Comparison of ENCODE assay signal across 8 mouse cellular contexts in genomic region chr7:83489790-83490189, GRCm38 (mm10).
DNase-seq lines count a peak whose midpoint lies in the region; ATAC-seq and TF ChIP-seq lines count a peak whose summit lies in the region.

No protein-coding gene starts in this region.

- H3K9me3 ChIP-seq in neural tube, embryonic 15.5 days (replicated peaks): no peaks in the 10 kb centered on the region
- no peaks in the 10 kb centered on the region for H3K9me3 ChIP-seq in forebrain, embryonic 10.5 days
- no peaks in the 10 kb centered on the region for H3K9me3 ChIP-seq in kidney, postnatal 0 days (replicated peaks; ENCODE audit: low read length)
- H3K9me3 ChIP-seq in midbrain, embryonic 13.5 days: no peaks in the 10 kb centered on the region

- WGBS in neural tube, embryonic 15.5 days: 87% methylated on average over 1 of the region's 1 CpGs
- 84% methylated on average over 1 of the region's 1 CpGs for WGBS in forebrain, embryonic 10.5 days
- 77% methylated on average over 1 of the region's 1 CpGs for WGBS in kidney, postnatal 0 days
- 74% methylated on average over 1 of the region's 1 CpGs for WGBS in midbrain, embryonic 13.5 days

- peak; percentile 15 for DNase-seq in adrenal gland, postnatal 10 days
- no peak for DNase-seq in adrenal gland, postnatal 4 days (ENCODE audit: low spot score in 2 of 2)
- peak; percentile 40 for DNase-seq in neural tube, embryonic 10.5 days (ENCODE audit: extremely low spot score, low spot score)
- peak; percentile 28 for DNase-seq in forebrain, embryonic 10.5 days (ENCODE audit: extremely low spot score, low spot score)
- DNase-seq in kidney, postnatal 0 days (ENCODE audit: low spot score): peak; percentile 75
- no peak for DNase-seq in ovary, adult 18-20 months (ENCODE audit: low spot score)

- no peak overlapping the region for H3K4me2 ChIP-seq in neural tube, embryonic 15.5 days
- H3K4me2 ChIP-seq in kidney, postnatal 0 days (ENCODE audit: low read length): no peak overlapping the region
- no peak overlapping the region for H3K4me2 ChIP-seq in midbrain, embryonic 13.5 days (replicated peaks)

- no peaks in the 10 kb centered on the region for H3K27me3 ChIP-seq in neural tube, embryonic 15.5 days (replicated peaks)
- no peaks in the 10 kb centered on the region for H3K27me3 ChIP-seq in forebrain, embryonic 10.5 days (ENCODE audit: poor library complexity, severe bottlenecking)
- H3K27me3 ChIP-seq in kidney, postnatal 0 days (ENCODE audit: insufficient read depth, low read length): no peaks in the 10 kb centered on the region
- H3K27me3 ChIP-seq in midbrain, embryonic 13.5 days: no peaks in the 10 kb centered on the region

- no peak for ATAC-seq in neural tube, embryonic 15.5 days (ENCODE audit: low FRiP score)
- no peak; the same call in 1 of the 2 replicates for ATAC-seq in kidney, postnatal 0 days (replicated peaks; ENCODE audit: low FRiP score, low read depth)
- peak; percentile 90 for ATAC-seq in midbrain, embryonic 13.5 days

- no peaks in the 10 kb centered on the region for H3K36me3 ChIP-seq in neural tube, embryonic 15.5 days
- H3K36me3 ChIP-seq in forebrain, embryonic 10.5 days (replicated peaks): no peaks in the 10 kb centered on the region
- no peaks in the 10 kb centered on the region for H3K36me3 ChIP-seq in kidney, postnatal 0 days (ENCODE audit: insufficient read depth, low read length)
- no peaks in the 10 kb centered on the region for H3K36me3 ChIP-seq in midbrain, embryonic 13.5 days

- H3K27ac ChIP-seq in neural tube, embryonic 15.5 days (replicated peaks): no peak overlapping the region
- H3K27ac ChIP-seq in forebrain, embryonic 10.5 days: peak overlapping the region; percentile 69; the same call in 1 of the 2 replicates
- no peak overlapping the region for H3K27ac ChIP-seq in kidney, postnatal 0 days
- no peak overlapping the region for H3K27ac ChIP-seq in midbrain, embryonic 13.5 days

- no peak overlapping the region for H3K9ac ChIP-seq in neural tube, embryonic 15.5 days (replicated peaks)
- H3K9ac ChIP-seq in kidney, postnatal 0 days (ENCODE audit: low read depth, low read length): no peak overlapping the region
- no peak overlapping the region for H3K9ac ChIP-seq in midbrain, embryonic 13.5 days (replicated peaks)

- TF ChIP-seq CTCF in kidney, postnatal 0 days (IDR thresholded peaks at IDR 0.05; ENCODE audit: low read depth): peak; percentile 92

- no peaks in the 10 kb centered on the region for H3K4me1 ChIP-seq in neural tube, embryonic 15.5 days
- H3K4me1 ChIP-seq in forebrain, embryonic 10.5 days: no peaks in the 10 kb centered on the region
- no peaks in the 10 kb centered on the region for H3K4me1 ChIP-seq in kidney, postnatal 0 days (replicated peaks; ENCODE audit: insufficient read depth, low read length)
- no peaks in the 10 kb centered on the region for H3K4me1 ChIP-seq in midbrain, embryonic 13.5 days (replicated peaks)

- no peak overlapping the region for H3K4me3 ChIP-seq in neural tube, embryonic 15.5 days (replicated peaks)
- no peak overlapping the region for H3K4me3 ChIP-seq in forebrain, embryonic 10.5 days
- H3K4me3 ChIP-seq in kidney, postnatal 0 days (replicated peaks; ENCODE audit: low read depth, low read length): no peak overlapping the region
- H3K4me3 ChIP-seq in midbrain, embryonic 13.5 days (replicated peaks): no peak overlapping the region

Comparison
In these comparisons a context has a peak if more than half of its experiments do, and no peak if none do; other contexts are left out.
1. DNase-seq: peak in adrenal gland, postnatal 10 days (single experiment), neural tube, embryonic 10.5 days (single experiment), forebrain, embryonic 10.5 days (single experiment) and kidney, postnatal 0 days (single experiment); none in adrenal gland, postnatal 4 days (0 of 2) and ovary, adult 18-20 months (single experiment).